Mouse (Mus musculus) C2C12 (cell line): ENCODE results near the gene Gss. TPM values are rescaled to one million over a fixed set of nuclear protein-coding genes. Genes with fewer than 3 reads are reported as not detected.

Experiments used
- H3K27me3 ChIP-seq: one replicate; pipeline ENCODE4 v1.6.1; 2011; ENCODE audit not compliant: control insufficient read depth, insufficient read depth, insufficient read length
- H3K36me3 ChIP-seq: one replicate; pipeline ENCODE4 v1.6.1; 2011; ENCODE audit not compliant: control insufficient read depth, insufficient read depth
- H3K4me3 ChIP-seq: one replicate; pipeline ENCODE4 v1.5.1; 2011; ENCODE audit warnings: mild to moderate bottlenecking, control low read depth; ENCODE audit not compliant: poor library complexity, insufficient read depth, severe bottlenecking
- H3K79me2 ChIP-seq: one replicate; pipeline ENCODE4 v1.6.1; 2011; ENCODE audit not compliant: control insufficient read depth, insufficient read depth
- H3K79me3 ChIP-seq: one replicate; pipeline ENCODE4 v1.6.1; 2011; ENCODE audit warnings: low read depth, control low read depth
- H3ac ChIP-seq: one replicate; pipeline ENCODE3; 2011; ENCODE audit warnings: low read depth; ENCODE audit not compliant: control insufficient read depth, insufficient read length
- CEBPB ChIP-seq: IDR thresholded peaks from one replicate; pipeline ENCODE4 v1.6.1; 2011; ENCODE audit warnings: low read depth, mild to moderate bottlenecking, control low read depth, moderate library complexity
- CTCF ChIP-seq: IDR thresholded peaks from one replicate; pipeline ENCODE4 v1.5.1; 2011; ENCODE audit not compliant: control insufficient read depth, insufficient read depth, insufficient read length
- MYOD1 ChIP-seq: IDR thresholded peaks from one replicate; pipeline ENCODE4 v1.6.1; 2011; ENCODE audit warnings: low read depth; ENCODE audit not compliant: control insufficient read depth, insufficient read length
- USF1 ChIP-seq: IDR thresholded peaks from one replicate; pipeline ENCODE4 v1.6.1; 2011; ENCODE audit warnings: low read depth, mild to moderate bottlenecking, control low read depth, moderate library complexity
- microRNA-seq: library from miRNA; unstranded; fragments of <30 nt; microRNA quantifications from one replicate; pipeline ENCODE4, GENCODE M21; 2019; ENCODE audit warnings: borderline microRNAs expressed
- polyA plus RNA-seq: library from polyadenylated mRNA; unstranded; fragments of >200 nt; fragmentation: generic; extraction: Trizol; gene quantifications from one replicate; pipeline ENCODE4 v1.2.1, GENCODE M21; 2012; ENCODE audit warnings: missing spikeins

Gene Gss
- polyA plus RNA-seq, 1 experiment: 39.4 TPM

- TF ChIP-seq CEBPB (no peak), CTCF (peak; percentile 73)
- Histone ChIP-seq H3K79me3 (no peaks in the 10 kb centered on the region), H3K27me3 (no peaks in the 10 kb centered on the region), H3K79me2 (no peaks in the 10 kb centered on the region), H3K36me3 (no peaks in the 10 kb centered on the region), H3ac (peak overlapping the region; percentile 45), H3K4me3 (no peak overlapping the region)
Measured at GRCm38 (mm10) chr2:155514666-155515065, 77.9 kb downstream of the Gss start.

DNA sequence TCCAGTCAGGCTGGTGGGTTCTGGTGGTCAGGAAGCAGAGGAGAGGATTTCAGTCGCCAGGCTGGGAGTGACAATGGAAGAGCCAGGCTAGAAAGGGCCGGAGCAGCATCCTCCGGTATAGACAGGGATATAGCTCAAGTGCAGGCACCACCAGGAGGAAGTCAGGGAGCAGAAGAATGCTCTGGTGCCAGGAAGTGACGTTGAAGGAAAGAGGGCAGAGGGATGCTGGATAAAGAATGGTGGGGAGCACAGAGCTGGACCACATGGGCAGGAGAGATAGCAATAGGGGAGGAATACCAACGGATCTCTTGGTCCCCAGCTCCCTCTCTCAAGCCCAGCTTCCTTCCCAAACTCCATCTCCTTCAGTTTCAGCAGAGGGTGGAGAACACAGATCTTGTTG is 79.1 kb downstream of the Gss start:
- Histone ChIP-seq H3K79me3 (no peaks in the 10 kb centered on the region), H3K36me3 (no peaks in the 10 kb centered on the region), H3ac (no peak overlapping the region), H3K79me2 (no peaks in the 10 kb centered on the region), H3K27me3 (no peaks in the 10 kb centered on the region), H3K4me3 (no peak overlapping the region)
- TF ChIP-seq CEBPB: no peak
- TF ChIP-seq CTCF: no peak
- TF ChIP-seq USF1: no peak
- TF ChIP-seq MYOD1: no peak

Small RNAs within 50 kb of the gene (microRNA-seq; reads per million reads assigned to microRNA genes)
- 0.84 reads per million, percentile 18 among the genes with 10 or more reads in this experiment for gene Mir499

Other genes with a start within 250 kb of the Gss start
- 30.7 TPM for gene Pigu, start 235.4 kb downstream of the Gss start, polyA plus RNA-seq
- 13.8 TPM for gene Trp53inp2, start 211.8 kb downstream of the Gss start, polyA plus RNA-seq
- 9.4 TPM for gene Ncoa6, start 118.9 kb downstream of the Gss start, polyA plus RNA-seq
- gene Acss2, start 74.9 kb downstream of the Gss start, polyA plus RNA-seq: 3.1 TPM
- gene Ggt7, start 74.6 kb downstream of the Gss start, polyA plus RNA-seq: 2.6 TPM
- gene Myh7b, start 18.4 kb upstream of the Gss start, polyA plus RNA-seq: 0.09 TPM
- gene Trpc4ap, start 99.6 kb upstream of the Gss start, polyA plus RNA-seq: 70.5 TPM
- gene Edem2, start 136.7 kb upstream of the Gss start, polyA plus RNA-seq: 19.0 TPM
- not detected for gene Gm17581, start 143.1 kb upstream of the Gss start, polyA plus RNA-seq
- gene Procr, start 158.3 kb upstream of the Gss start, polyA plus RNA-seq: 4.4 TPM
- 0.04 TPM for gene Mmp24, start 182.5 kb upstream of the Gss start, polyA plus RNA-seq
- gene BC029722, start 226.6 kb upstream of the Gss start, polyA plus RNA-seq: 32.9 TPM
- 340 TPM for gene Eif6, start 234.1 kb upstream of the Gss start, polyA plus RNA-seq
- gene Fam83c, start 242.0 kb upstream of the Gss start, polyA plus RNA-seq: 0.02 TPM